Mouse (Mus musculus) left cerebral cortex, adult 18-20 months (tissue): Measurements from ENCODE around the gene S100a14. TPM values are rescaled to one million over a fixed set of nuclear protein-coding genes. Genes with fewer than 3 reads are reported as not detected.
A peak's percentile ranks its signal among the peaks of the same experiment; 100 is the strongest.

Experiments
- DNase-seq, 2 experiments: peaks; one replicate each; pipeline ENCODE4 v3.0.0; 2021 to 2022; ENCODE audit warnings: low spot score in 2 of 2, mixed read lengths in 1 of 2
- total RNA-seq, 2 experiments: library from RNA; stranded (reverse); gene quantifications; 2 replicates each; pipeline ENCODE4 v1.2.3; 2021

The S100a14 gene
- total RNA-seq, 2 experiments from 2014 or later, result 0.52 to 0.70 TPM

DNA sequence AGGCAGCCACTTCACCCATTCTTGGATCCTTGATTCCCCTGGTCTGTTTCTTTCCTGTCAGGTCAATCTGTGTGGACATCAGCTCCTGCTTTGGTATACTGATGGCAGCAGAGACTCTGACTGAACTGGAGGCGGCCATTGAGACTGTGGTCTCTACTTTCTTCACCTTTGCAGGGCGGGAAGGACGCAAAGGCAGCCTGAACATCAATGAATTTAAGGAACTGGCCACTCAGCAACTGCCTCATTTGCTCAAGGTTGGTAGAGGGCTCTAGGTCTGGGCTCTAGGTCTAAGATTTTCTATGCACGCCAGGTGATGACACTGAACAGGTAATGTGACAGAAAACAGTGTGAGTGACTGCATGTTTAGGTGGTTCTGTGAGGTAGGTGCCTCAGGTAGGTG lies 10.9 kb upstream of the S100a14 start:
- DNase-seq, result no peak

DNA sequence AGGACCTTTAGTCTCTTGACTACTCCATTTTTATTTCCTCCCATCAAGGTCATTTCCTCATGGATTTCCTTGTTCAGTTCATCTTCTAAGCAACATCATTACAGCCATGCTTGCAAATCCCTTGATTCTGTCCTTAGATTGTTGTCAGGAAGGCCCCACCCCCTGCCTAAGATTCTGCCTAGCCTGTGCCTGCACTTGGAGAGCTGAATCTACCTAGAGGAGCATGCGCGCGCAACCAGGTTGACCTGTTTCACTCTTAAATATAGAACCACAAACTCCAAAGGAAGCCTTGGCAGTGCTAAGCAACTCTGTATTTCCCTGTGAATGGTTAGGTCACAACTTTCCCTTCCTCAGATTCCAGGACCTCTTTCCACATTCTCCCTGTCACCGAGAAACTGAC lies 8.9 kb upstream of the S100a14 start:
- no peak for DNase-seq

DNA sequence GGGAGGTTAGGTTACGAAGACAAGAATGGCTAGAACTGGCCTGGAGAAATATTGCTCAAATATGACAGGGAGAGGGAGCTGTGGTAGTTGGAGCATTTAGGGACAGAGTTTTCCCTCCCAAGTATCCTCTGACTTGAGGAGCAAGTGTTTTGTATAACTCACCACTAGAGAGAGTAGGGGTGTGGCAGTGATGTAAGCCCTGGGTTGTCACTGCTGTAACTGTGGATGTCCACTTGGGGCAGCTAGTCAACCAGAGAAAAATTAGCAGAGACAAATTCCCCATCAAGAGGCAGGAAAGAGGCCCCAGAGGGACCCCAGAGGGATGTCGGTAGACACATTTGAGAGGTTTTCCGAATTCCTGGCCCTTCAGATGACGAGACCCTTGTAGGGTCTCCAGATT lies 1.2 kb upstream of the S100a14 start:
- peak in 1 of 2 experiments; percentile 45 for DNase-seq

DNA sequence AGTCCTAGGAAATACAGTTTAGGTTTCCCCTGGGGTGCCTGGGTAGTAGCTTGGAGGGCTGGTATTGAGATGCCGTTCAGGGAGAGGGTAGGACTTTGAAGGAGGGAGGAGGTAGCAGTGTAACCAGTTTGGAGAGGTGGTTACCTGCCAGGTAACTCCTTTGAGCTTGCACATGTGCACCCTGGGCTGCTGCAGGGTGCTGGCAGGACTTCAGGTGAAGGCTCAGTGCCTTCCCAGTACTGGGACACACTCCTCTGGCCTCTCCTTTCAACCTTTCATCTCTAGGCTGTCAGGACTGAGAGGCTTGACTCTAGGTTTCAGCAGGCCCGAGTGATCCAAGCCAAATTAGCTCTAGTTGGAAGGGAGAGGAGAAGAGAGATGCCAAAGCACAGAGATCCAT lies 580 bp upstream of the S100a14 start:
- no peak for DNase-seq

DNA sequence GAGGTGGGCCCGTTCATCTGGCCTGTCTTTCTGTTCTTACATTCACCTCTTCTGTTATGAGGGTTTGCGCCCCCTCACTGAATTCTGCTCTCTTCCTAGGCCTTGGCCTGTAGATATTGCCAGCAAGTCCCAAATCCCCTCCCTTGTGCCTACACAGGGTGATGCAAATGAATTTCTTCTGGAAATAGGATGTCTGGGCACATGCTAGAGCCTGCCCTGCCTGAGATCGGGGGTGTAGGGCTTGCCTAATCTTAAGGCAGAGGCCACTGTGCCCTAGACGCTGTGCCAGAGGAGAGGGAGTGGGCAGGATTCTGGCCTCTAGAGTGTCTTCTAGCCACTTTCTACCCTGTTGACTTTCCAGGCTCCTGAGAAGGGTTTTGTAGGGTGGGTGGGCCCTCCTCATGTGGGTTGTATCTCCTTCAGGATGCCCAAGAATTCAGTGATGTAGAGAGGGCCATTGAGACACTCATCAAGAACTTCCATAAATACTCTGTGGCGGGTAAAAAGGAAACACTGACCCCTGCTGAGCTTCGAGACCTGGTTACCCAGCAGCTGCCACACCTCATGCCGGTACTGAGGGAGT lies 726 bp downstream of the S100a14 start:
- no peak for DNase-seq

DNA sequence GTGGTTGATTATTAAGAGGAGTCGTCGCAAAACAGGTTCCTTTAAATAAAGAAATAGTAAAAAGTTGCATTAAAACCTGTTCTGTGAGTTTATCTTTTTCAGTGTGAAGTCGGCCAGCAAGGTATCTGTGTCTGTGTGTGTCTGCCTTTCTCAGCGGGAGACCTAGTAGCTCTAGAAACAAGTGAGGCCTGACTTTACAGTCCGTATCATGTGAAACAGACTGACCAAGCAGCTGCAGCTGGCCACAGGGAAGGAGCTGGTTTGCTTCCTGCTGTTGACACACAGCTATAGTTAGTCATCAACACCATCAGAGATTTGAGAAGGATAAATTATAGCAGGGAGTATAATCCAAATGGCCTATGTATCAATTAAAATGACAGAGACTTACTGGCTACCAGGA lies 5.1 kb downstream of the S100a14 start:
- no peak for DNase-seq

DNA sequence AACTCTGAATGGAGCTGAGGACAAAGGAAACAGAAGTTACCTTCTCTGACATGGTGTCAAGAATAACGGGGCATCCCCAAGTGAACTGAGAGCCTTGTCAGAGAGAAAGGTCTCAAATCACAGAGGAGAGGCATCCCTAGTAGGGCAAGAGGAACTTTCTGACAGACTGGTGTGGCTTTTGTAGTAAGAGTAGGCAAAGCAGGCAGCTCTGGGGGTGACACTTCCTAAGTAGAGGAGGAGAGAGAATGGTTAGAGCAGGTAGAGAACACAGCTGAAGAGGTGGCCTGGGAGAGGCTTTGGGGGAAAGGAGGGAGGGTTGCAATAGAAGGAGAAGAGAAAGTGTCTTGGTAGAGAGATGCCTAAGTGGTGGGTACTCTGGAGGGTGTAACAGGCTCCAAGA lies 8.8 kb downstream of the S100a14 start:
- no peak for DNase-seq

DNA sequence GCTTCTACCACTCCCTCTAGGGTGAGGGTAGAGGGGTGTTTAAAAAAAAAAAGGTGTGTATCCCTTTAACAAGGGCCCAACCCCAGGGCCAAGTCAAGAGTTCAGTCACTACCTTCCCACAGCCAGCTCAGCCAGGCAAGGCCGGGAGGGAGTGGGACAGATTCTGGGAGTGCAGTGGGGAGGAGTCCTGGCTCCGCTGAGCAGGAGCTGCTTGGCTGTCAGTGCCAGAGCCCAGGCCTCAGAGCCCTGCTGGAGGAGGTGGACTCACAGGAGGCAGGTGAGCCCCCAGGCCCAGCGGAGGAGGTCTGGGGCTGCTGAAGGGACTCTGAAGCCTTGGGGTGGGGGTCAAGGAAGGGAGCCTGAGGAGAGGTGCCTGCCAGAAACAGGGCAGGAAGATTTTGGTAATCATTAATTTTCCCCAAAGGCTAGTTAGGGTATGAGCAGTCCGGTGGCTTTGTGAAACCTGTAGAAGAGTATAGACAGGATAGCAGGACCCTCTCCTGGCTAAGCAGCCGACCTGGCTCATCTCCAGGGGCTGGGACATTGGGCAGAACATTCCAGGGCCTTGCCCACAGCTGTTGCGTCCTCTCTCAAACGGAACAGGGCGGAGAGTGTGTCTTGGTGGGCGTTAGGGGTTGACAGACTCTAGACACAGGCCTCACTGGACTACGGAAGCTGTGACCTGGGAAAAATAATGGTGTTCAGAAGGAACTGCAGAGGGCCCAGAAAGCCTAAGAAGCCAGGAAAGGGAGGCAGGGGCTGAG lies 10.7 kb downstream of the S100a14 start, which contains the start of gene S100a16:
TSS of gene S100a16 (plus strand) at position 114 of the 764 bp plus-strand sequence.
- no peak for DNase-seq

DNA sequence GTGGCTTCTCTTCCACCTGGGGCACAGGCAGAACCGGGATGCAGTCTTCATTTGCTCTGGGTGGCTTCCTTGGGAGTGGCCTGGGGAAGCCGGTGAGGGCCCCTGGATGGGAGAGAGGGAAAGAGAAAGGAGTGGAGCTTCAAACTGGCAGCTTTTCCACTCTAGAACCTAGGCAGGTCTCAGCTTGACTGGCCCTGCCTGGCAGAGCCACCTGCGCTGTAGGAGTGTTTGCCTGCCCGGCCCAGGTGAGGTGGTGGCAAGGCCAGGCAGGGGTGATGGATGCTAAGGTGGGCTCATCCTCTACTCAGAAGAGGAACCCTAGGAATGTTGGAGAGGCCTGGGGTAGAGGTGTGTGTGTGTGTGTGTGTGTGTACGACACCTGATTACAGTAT lies 11.2 kb downstream of the S100a14 start:
- no peak for DNase-seq

DNA sequence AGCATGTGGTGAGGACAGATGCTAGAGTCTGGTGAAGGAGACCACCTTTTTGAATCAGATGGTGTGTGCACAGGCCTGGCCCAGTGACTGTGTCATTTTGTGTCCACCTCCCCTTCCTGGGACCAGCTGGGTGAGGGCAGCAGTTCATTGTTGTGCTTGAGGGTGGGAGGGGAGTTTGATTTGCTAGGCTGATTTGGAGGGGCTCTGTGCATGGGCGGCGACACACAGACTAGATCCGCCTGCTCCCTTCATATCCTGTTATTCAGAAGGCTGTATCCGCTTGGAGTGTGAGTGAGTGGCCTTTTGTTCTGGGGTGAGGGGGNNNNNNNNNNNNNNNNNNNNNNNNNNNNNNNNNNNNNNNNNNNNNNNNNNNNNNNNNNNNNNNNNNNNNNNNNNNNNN lies 14.2 kb downstream of the S100a14 start:
- DNase-seq, result no peak

DNA sequence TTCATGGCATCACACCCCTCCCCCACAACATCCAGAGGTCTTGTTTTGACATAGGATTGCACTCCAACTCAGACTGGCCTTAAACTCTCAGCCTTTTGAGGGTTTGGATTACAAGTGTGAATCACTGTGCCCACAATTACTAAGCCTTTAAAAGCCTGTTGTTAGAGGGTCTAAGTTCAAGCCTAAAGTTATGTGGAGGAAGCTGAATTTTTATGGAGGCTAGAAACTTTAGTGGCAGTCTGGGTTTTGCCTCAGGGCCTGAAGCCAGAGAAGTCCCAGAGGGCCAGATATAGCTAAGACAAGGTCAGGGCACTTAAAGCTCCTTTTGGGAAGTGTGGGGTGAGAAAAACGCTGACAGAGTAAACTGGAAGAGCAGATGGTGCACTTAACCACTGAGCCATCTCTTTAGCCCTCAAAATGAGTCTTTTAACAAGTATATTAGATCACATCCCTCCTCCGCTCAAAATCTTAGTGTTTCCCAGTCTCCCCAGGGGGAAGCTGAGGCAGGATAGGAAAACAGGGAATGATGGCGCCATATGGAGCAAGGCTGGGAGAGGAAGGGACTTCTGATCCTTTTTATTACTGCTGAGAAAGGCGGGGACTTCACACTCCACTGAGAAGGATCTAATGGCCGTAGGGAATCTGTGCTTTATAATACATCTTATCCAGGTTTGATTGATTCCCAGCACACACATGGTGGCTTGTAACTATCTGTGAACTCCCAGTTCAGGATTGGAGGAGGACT lies 23.2 kb downstream of the S100a14 start:
- no peak for DNase-seq

DNA sequence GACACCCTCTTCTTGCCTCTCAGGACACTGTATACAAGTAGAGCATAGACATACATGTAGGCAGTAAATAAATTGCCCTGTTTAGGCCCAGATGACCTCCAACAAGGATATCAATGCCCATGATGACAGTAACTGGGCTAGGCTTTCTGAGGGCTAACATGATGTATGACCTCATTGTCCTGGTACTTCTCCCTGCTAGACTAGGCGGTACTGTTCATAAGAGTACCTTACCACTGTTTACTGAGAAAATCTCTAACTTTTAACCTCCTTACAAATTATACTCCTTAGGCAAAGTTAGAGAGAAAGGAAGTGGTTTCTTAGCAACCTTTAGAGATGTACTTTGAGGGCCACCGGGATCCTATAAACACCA lies 23.8 kb downstream of the S100a14 start:
- no peak for DNase-seq

DNA sequence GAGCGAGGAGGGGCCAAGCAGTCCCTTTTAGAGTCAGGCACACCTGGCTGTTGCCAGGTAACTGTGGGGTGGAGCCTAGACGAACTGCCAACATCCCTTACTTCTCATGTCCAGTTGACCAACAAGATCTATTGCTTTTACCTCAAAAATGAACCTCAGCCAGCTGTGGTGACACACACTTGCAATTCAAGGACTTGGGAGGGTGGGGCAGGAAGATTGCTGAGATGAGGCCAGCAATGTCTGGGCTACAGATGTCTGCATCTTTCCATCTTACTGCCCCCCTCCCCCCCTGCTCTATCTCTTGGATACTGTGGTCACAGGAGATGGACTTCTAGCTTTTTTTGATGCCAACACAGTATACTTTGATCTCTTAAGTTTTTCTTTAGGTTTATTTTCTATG lies 25.6 kb downstream of the S100a14 start:
- no peak for DNase-seq

DNA sequence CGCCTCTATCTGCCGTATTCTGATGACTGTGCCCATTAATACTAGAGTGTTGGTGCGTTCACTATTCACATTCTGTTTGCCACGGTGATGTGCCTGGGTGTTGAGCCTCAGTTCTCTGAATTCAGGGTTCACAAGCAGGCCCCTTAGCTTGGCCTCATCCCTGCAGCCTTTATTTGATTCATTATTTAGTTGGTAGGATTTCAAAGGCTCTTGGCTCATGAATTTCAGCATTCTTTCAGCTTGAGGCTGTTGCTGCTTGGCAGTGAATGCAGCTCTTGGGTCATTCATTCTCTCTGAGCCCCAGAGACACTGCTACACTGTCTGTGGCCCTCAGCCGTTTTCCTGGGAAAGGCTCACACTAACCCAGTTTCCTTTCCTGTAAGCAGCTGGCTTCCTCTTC lies 29.3 kb downstream of the S100a14 start:
- peak; percentile 12 to 14 for DNase-seq

DNA sequence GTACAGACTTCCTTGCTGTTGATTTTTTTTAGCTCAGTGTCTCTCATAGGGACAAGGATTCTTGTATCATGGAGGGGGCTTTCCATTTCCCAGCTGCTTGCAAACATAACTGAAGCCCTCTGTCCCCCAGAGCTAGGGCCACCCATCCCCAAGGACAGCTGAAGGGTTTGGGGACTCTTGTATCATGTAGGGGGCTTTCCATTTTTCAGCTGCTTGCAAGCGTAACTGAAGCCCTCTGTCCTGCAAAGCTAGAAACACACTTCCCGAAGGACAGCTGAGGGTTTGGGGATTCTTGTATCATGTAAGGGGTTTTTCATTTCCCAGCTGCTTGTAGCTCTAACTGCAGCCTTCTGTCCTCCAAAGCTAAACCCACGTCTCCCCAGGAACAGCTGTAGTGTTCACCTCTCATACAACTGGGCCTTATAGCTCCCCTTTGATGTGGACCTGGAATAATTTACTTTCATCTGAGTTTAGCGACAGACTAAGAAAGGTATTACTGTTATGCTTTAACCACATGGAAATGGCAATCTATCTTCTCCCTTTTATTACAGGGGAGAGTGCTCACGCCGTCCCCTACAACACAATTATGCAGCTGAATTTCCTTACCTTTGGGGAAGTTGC lies 33.5 kb downstream of the S100a14 start, which contains the start of gene S100a3:
TSS of gene S100a3 (plus strand) at position 571 of the 621 bp plus-strand sequence.
- no peak for DNase-seq

DNA sequence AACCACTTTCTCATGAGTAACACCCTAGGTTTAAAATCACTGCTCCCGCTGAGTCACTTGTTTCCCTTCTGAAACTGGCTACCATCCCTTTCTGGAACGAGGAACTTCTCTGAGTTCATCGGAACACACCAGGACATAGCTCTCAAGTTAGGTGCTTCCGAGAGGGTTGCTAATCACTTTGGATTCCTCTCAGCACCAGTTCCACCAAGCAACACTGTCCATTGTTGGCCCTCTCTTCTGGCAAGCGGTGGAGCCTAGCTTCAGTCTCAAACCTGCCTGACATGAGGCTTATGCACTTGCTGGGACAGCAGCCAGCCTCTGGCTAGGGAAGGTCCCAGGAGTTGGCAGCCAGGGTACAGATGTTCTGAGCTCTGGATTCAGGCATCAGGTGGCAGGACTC lies 48.0 kb downstream of the S100a14 start:
- no peak for DNase-seq

DNA sequence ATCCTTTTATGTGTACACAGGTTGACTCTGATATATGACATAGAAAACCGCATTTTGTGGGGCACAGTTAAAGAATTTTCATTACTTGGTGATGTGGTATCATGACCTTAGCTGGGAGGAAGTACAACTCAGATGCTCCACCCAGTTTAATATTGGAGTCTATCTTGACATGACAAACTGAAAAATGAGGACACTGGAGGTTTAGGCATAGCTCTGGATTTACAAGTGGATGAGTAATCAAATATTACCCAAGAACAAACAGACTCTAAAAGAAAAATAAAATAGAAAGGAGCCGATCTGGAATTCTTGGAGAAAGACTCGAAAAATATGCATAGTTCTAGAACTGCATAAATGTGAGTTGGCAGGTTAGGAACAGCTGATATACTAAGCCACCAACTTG lies 48.7 kb downstream of the S100a14 start:
- DNase-seq, result no peak

DNA sequence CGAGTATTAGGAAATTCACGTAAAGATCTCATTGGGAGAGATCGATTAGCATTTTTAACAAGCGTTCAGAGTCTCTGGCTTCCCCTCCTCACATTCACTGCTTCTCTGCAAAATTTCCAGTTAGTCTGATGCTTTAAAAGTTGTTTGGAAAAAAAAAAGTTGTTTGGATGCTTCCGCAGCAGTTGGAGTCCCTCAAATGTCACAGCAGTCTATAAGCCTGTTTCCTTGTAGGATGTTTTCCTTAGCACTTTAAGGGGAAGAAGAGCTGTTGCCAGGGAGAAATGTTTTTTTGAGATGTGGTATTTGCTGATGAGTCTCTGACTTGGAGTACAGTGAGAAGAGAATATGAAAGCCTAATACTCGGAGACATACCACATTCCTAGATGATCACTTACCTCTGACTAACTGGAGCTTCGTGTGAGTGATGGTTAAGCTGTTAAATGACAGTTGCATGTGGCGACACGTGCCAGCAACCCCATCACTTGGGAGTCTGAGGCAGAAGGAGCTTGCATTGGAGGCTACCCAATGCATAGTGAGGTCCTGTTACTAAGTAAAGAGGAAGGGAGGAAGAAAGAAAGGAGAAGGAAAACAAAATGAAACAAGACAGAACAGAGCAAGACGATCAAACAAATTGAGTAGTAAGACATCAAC lies 49.8 kb downstream of the S100a14 start:
- DNase-seq, result no peak
